Comparison of ENCODE assay signal across 17 mouse cellular contexts in the genomic region with DNA sequence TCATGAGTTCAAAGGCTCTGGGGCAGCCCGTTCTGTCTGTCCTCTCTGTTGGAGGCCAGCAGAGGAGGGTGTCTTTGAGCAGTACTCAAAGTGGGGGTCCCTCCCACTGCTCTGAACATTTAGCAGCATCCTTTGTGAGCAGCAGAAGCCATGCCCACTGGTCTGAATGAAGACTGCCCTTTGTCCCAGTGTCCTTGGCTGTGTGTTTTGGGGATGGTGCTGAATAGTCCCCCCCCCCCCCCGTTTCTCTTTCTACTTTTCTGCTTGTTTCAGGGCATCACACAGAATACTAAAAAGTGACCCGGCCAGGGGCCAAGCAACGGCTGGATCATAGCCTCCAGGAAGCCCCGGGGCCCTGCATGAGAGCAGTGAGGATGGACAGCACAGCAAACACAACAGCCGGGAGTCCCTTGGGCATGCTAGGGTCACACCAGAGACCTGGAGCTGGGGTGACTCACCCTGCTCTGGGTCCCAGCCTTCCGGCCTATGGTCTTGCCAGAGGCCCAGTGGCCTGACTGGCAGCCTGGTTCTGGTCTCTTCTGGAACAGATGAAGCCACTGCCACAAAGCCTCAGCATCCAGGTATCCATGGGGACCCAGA. TPM values are rescaled to one million over a fixed set of nuclear protein-coding genes. Genes with fewer than 3 reads are reported as not detected.
A peak's percentile ranks its signal among the peaks of the same experiment; 100 is the strongest.
DNase-seq lines count a peak whose midpoint lies in the region; ATAC-seq lines count a peak whose summit lies in the region.
"Had no signal": no experiment of that assay in that cellular context is flagged by ENCODE, and none has a peak within 500 bp of the region (broad histone marks: within the 10 kb centered on the region; RNA-seq: fewer than 3 reads in every experiment).

No protein-coding gene starts in this region.

- no peak overlapping the region for H3K4me2 ChIP-seq in forebrain, embryonic 12.5 days
- no peak overlapping the region for H3K4me2 ChIP-seq in forebrain, embryonic 16.5 days (ENCODE audit: low read length)
- H3K4me2 ChIP-seq: lung, embryonic 15.5 days; midbrain, embryonic 12.5 days had no signal

- 0 out of 2 replicates have a peak, but pooled peaks cover 2% of the 10 kb centered on the region for H3K27me3 ChIP-seq in forebrain, embryonic 12.5 days
- H3K27me3 ChIP-seq in forebrain, embryonic 16.5 days (replicated peaks; ENCODE audit: control insufficient read depth, insufficient read depth, low read length), result no peaks in the 10 kb centered on the region
- H3K27me3 ChIP-seq: lung, embryonic 15.5 days had no signal

- no peaks in the 10 kb centered on the region for H3K9me3 ChIP-seq in forebrain, embryonic 12.5 days
- no peaks in the 10 kb centered on the region for H3K9me3 ChIP-seq in forebrain, embryonic 16.5 days (ENCODE audit: control insufficient read depth, low read length)
- H3K9me3 ChIP-seq: lung, embryonic 15.5 days; midbrain, embryonic 12.5 days had no signal

- no peak overlapping the region for H3K4me3 ChIP-seq in forebrain, embryonic 12.5 days (replicated peaks)
- no peak overlapping the region for H3K4me3 ChIP-seq in forebrain, embryonic 16.5 days (replicated peaks; ENCODE audit: low read length)
- H3K4me3 ChIP-seq: lung, embryonic 15.5 days; midbrain, embryonic 12.5 days had no signal

- H3K4me1 ChIP-seq in forebrain, embryonic 12.5 days, result peaks cover 49% of the 10 kb centered on the region
- H3K4me1 ChIP-seq in forebrain, embryonic 16.5 days (replicated peaks; ENCODE audit: control insufficient read depth, insufficient read depth, low read length), result peaks cover 35% of the 10 kb centered on the region

- H3K27ac ChIP-seq in forebrain, embryonic 12.5 days, result peak overlapping the region; percentile 36; the same call in 1 of the 2 replicates
- no peak overlapping the region for H3K27ac ChIP-seq in forebrain, embryonic 16.5 days (ENCODE audit: low read length)
- H3K27ac ChIP-seq: lung, embryonic 15.5 days had no signal

- ATAC-seq in forebrain, embryonic 12.5 days (ENCODE audit: low FRiP score), result 0 out of 2 replicates have a peak, but pooled peaks have one; percentile 3
- no peak for ATAC-seq in forebrain, embryonic 16.5 days

- no peak overlapping the region for H3K9ac ChIP-seq in forebrain, embryonic 12.5 days
- no peak overlapping the region for H3K9ac ChIP-seq in forebrain, embryonic 16.5 days (replicated peaks; ENCODE audit: low read depth, low read length)
- H3K9ac ChIP-seq: lung, embryonic 15.5 days; midbrain, embryonic 12.5 days had no signal

- WGBS in forebrain, embryonic 12.5 days, result 42% methylated on average over 7 of the region's 7 CpGs
- WGBS in forebrain, embryonic 16.5 days, result 31% methylated on average over 7 of the region's 7 CpGs

- H3K36me3 ChIP-seq in forebrain, embryonic 12.5 days (replicated peaks), result no peaks in the 10 kb centered on the region
- H3K36me3 ChIP-seq in forebrain, embryonic 16.5 days (ENCODE audit: control insufficient read depth, insufficient read depth), result no peaks in the 10 kb centered on the region
- H3K36me3 ChIP-seq: lung, embryonic 15.5 days; midbrain, embryonic 12.5 days had no signal

- peak; percentile 24 for DNase-seq in layer of hippocampus, adult 11-12 months (ENCODE audit: low spot score)
- DNase-seq in layer of hippocampus, postnatal 25 days (ENCODE audit: extremely low spot score in 1 of 2, low spot score in 1 of 2), result no peak
- DNase-seq in NIH3T3 (ENCODE audit: low read depth), result peak; percentile 24
- DNase-seq in layer of hippocampus, postnatal 10 days (ENCODE audit: low spot score in 2 of 2), result peak; percentile 55 to 57
- no peak for DNase-seq in adrenal gland, postnatal 10 days
- DNase-seq in yolk sac, embryonic 10.5 days (ENCODE audit: low spot score), result no peak
- DNase-seq: adrenal gland, adult 2 months; gastrocnemius, postnatal 36 days; kidney, adult 9 months had no signal

RNA-seq across cellular contexts. Expression of gene B230104I21Rik, which starts 58.3 kb away (rescaled TPM):
- polyA plus RNA-seq in forebrain, embryonic 12.5 days (2016; fragmentation: Nextera tagmentation; extraction: Ambion mirVana), result 0.23 TPM in 1 of 2 replicates, not detected in the other
- polyA plus RNA-seq in forebrain, embryonic 16.5 days (2015; fragmentation: Nextera tagmentation; extraction: Ambion mirVana), result not detected in 2 replicates
- total RNA-seq in layer of hippocampus, postnatal 25 days (2021), result 1 to 10 TPM in 1 of 2 experiments, under 1 TPM in 1; 0.32 to 1.0 TPM
- under 1 TPM in 1 of 2 experiments, not detected in 1; 0.40 TPM for total RNA-seq in layer of hippocampus, postnatal 10 days (2021)
- total RNA-seq in adrenal gland, postnatal 10 days (2021), result not detected
- total RNA-seq: adrenal gland, adult 2 months; gastrocnemius, postnatal 36 days; left cerebral cortex, adult 8-10 months; neutrophil, adult 5-6 weeks had no signal
- polyA plus RNA-seq: adrenal gland, adult 2 months; lung, embryonic 15.5 days; midbrain, embryonic 12.5 days; spleen, adult 2 months; thymus, postnatal 0 days had no signal

Comparison
In these comparisons a context has a peak if more than half of its experiments do, and no peak if none do; other contexts are left out.
1. DNase-seq: peak in layer of hippocampus, adult 11-12 months (single experiment), NIH3T3 (single experiment) and layer of hippocampus, postnatal 10 days (2 of 2); none in layer of hippocampus, postnatal 25 days (0 of 2), adrenal gland, postnatal 10 days (single experiment) and yolk sac, embryonic 10.5 days (single experiment).